Mouse (Mus musculus) lung, adult 2 months (tissue): ENCODE results near the gene 1700001C02Rik. TPM values are rescaled to one million over a fixed set of nuclear protein-coding genes. Genes with fewer than 3 reads are reported as not detected.

Source experiments
- DNase-seq: peaks from one replicate; pipeline ENCODE4 v3.0.0; 2022
- H3K4me1 ChIP-seq: fragments of 200-500 bp; 2 replicates; pipeline ENCODE4 v1.6.1; 2011; ENCODE audit warnings: low read length; ENCODE audit not compliant: control insufficient read depth, insufficient read depth
- H3K4me3 ChIP-seq: fragments of 200-500 bp; replicated peaks from 2 replicates; pipeline ENCODE3; 2011; ENCODE audit warnings: low read depth, mild to moderate bottlenecking, control low read depth, low read length; ENCODE audit errors: extremely low read depth
- CTCF ChIP-seq: fragments of 200-500 bp; IDR thresholded peaks from 2 replicates; pipeline ENCODE4 v1.5.1; 2011; ENCODE audit warnings: mild to moderate bottlenecking, low read length, control low read depth; ENCODE audit not compliant: insufficient read depth
- POLR2A ChIP-seq: fragments of 200-500 bp; IDR thresholded peaks from 2 replicates; pipeline ENCODE4 v1.6.1; 2011; ENCODE audit warnings: low read depth, mild to moderate bottlenecking, control low read depth, low read length, borderline replicate concordance; ENCODE audit errors: extremely low read depth
- WGBS: fragments of 180-500 bp; shearing (Covaris S2); methylation state at CpG from one replicate; pipeline ENCODE4 v1.1.7; 2018; 5-methylcytosine and 5-hydroxymethylcytosine counted together
- polyA plus RNA-seq: library from polyadenylated mRNA; depleted of rRNA; stranded (reverse); fragments of >200 nt; gene quantifications from 2 replicates; pipeline ENCODE4 v1.2.3, GENCODE M21; 2012; rRNA removed

Gene 1700001C02Rik
- polyA plus RNA-seq, result 24.4 and 25.3 TPM in 2 replicates

DNA sequence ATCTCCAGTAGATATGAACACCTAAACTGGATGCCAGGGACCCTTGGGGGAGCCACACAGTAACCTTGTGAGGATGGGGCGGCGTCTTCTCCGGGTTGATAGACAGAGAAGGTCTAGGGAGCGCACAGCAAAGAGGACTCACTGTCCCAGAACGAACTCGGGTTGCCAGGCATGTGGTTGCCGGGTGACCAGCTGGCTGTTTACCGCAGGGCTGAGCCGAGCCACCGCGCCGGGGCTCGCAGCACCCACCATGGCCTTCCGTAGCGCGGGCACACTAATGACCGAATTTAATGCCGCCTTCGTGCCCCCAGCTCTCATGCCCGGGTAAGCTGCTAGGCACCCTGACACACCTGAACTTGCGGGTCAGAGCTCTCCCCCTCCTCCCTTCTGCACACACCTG is at the start of gene 1700001C02Rik:
Gene 1700001C02Rik (plus strand): TSS at position 187 of the 400 bp plus-strand sequence.
- Histone ChIP-seq H3K4me3 (peak within 1 kb of the TSS; percentile 43), H3K4me1 (no peaks in the 10 kb centered on the region)
- TF ChIP-seq POLR2A, result 0 out of 2 replicates have a peak, but pooled peaks have one; percentile 24
- no peak for TF ChIP-seq CTCF
- no peak for DNase-seq
- 27% methylated on average over 21 of the region's 21 CpGs for WGBS

DNA sequence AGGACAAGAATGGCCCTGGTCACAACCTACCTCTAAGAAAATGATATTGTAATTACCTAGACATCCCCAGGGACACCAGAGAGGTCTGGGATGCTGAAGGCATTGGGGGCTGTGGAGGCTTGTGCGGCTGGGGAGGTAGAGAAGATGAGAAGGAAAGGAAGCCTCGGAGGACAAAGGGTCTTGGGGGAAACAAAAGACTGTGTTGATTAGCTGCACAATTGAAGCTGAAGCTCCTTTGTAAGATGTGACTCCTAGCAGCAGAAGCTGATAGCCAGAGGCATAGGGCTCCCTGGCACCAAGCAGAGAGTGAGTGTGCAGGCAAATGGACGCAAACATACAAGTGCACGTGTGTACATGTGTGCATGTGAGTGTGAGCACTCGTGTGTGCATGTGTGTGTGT is 49.2 kb upstream of the 1700001C02Rik start:
- no peaks in the 10 kb centered on the region for H3K4me1 ChIP-seq
- H3K4me3 ChIP-seq, result no peak overlapping the region
- TF ChIP-seq POLR2A (no peak), CTCF (no peak)
- no peak for DNase-seq
- 70% methylated on average over 5 of the region's 5 CpGs for WGBS

DNA sequence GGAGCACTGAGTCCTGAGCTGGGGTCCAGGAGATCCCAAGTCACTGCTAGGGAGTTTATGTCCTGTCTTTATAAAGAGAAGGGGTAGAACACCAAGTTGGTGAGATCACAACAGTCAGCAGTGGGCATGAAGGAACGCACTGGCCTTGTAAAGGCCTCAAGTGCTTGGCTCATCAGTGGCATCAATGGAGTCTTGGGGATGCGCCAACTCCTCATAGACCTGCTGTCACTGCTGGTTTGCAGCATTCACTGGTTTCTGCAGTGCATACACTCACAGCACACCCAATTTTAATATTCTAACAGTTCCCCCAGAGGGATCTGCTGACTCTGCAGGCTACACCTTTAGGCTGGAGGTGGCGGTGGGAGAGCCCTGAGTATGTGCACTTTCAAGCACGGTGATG is 42.7 kb upstream of the 1700001C02Rik start:
- TF ChIP-seq CTCF, result no peak
- no peak for TF ChIP-seq POLR2A
- 69% methylated on average over 4 of the region's 4 CpGs for WGBS
- Histone ChIP-seq H3K4me3 (no peak overlapping the region), H3K4me1 (no peaks in the 10 kb centered on the region)
- DNase-seq, result no peak

DNA sequence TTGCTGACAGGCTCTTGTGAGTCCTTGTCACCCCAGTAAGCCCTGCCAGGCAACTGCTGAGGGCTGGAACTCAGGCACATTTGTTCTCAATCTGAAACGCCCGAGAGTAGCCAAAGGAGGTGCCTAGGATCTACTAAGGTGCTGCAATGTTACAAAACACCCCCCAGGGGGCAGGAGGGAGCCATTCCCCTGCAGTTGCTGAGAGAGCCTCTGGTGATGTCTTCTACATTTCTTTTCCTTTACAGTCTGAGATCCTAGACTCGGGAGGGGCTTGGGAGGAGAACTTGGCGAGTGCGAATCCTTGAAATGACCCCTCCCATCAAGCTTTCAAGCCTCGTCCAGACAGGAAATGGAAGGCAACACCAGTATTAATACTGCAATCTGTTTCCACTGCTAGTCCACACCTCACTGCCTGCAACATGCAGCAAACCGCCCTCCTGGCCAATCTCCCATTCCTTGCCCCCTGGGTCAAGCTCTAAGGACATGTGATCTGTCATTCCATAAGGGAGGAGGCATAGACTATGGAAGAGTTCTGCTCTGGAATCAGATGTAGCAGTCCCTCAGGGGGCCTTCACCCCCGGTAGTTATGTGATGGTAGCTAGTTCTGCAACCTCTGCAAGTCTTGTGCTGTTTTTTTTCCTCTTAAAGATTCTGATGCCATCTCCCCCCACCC is 42.1 kb upstream of the 1700001C02Rik start:
- DNase-seq, result peak; percentile 20
- WGBS, result 18% methylated on average over 8 of the region's 8 CpGs
- TF ChIP-seq POLR2A (no peak), CTCF (peak; percentile 74)
- Histone ChIP-seq H3K4me1 (no peaks in the 10 kb centered on the region), H3K4me3 (no peak overlapping the region)

DNA sequence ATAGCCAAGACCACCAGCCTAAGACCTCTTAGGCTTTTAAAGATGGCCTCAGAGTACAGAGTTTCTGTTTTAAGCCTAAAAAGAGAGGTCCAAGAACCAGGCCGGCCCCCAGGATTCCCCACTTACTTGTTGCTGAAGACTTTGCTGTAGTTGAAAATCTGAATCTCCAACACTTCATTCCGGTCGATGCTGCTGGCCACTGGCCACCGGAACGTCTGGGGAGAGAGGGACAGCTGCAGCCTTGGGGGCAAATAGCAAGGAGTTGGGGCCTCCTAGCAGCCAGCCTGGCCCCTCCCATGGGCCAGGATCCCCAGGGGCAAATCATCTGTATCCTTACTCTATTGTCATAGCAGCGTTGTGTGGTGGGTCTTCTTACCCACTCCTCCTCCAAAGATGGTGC is 38.4 kb upstream of the 1700001C02Rik start:
- H3K4me3 ChIP-seq, result no peak overlapping the region
- no peaks in the 10 kb centered on the region for H3K4me1 ChIP-seq
- WGBS, result 74% methylated on average over 6 of the region's 6 CpGs
- TF ChIP-seq CTCF, result no peak
- TF ChIP-seq POLR2A, result no peak
- DNase-seq, result no peak

DNA sequence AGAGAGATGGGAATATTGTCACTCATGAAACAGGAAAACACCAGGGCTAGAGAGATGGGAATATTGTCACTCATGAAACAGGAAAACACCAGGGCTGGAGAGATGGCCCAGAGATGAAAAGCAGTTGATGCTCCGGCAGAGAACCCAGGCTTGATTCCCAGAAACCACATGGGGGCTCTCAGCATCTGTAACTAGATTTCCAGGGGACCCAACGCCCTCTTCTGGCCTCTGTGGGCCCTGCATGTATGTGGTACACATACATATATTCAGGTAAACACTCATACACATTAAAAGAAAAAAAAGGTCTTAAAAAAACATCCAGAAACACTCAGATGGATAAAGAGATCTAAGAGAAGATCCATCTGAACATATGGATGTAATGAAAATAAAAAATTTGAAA is 26.9 kb upstream of the 1700001C02Rik start:
- Histone ChIP-seq H3K4me3 (no peak overlapping the region), H3K4me1 (no peaks in the 10 kb centered on the region)
- 43% methylated on average over 2 of the region's 2 CpGs for WGBS
- TF ChIP-seq CTCF (no peak), POLR2A (no peak)
- DNase-seq, result no peak

DNA sequence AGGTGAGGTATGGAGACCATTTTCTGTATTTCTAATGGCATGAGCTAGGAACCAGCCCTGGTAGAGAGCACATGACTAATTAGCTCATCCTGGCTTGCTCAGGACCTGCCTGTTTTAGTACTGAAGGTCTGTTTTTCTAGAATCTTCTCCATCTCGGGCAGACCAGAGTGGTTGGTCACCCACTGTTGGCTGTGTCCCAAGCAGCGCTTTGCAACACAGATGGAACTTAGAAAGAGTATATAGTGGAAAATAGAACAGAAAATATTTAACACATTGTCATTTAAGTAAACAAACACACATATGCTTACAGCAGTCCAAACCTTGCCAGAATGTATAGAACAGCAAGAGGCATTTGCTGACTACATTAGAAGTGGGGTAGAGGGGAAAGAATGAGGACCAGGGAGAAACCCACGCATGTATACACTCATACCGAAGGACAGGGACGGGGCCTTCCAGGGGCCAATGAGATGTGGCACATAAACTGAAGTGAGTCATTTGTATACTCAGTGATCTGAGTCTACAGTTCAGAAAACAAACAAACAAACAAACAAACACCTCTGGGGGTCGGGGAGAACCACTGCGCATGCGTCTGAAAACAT is 25.4 kb upstream of the 1700001C02Rik start:
- Histone ChIP-seq H3K4me3 (no peak overlapping the region), H3K4me1 (no peaks in the 10 kb centered on the region)
- TF ChIP-seq CTCF, result no peak
- no peak for TF ChIP-seq POLR2A
- DNase-seq, result no peak
- WGBS, result 81% methylated on average over 8 of the region's 8 CpGs

DNA sequence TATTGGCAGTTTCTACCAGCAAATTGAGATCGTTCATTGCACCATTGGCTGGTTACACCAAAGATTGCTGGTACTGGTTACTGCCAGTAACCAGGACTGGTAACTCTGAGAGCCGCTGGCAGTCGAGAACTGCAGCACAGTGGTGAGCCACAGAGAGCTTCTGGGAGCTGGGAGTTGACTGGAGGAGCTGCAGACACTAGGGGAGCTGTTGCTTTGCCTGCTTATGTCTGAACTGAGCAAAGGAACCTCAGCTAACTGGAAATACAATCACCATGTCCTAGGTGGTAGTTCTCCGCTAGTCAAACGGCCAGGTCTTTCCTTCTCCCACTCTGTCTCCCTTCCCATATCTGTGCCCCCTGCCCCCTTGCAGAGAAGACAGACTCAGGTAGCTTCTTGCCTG is 23.7 kb upstream of the 1700001C02Rik start:
- no peaks in the 10 kb centered on the region for H3K4me1 ChIP-seq

DNA sequence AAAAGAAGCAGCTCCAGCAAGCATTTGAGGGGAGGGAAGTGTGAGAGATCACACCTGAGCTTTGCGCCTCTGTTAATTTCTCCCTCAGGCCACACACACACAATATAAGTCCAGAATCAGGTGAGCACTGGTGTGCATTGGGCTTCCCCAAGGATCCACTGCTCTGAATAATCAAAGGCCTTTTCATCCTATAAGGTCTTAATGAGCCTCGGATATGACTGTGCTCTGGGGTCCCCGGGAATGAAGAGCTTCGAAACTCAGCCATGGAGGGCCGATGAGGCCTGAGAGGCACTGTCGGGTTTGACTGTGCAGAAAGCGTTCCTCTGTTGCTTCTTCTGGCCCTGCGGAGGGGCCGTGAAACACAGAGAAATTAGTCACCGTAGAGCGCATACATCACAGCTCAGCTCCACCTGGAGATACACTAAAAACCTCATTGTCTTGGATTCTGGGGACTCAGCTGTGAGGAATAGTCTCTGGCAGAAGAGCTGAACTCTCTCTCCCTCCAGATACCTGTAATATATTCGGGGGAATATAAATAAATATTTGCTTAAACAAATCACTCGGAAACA is 21.4 kb upstream of the 1700001C02Rik start:
- Histone ChIP-seq H3K4me3 (no peak overlapping the region), H3K4me1 (no peaks in the 10 kb centered on the region)
- 82% methylated on average over 13 of the region's 13 CpGs for WGBS
- TF ChIP-seq CTCF, result no peak
- DNase-seq, result no peak

More for the DNA sequence above, 23.7 kb upstream of the 1700001C02Rik start:
- H3K4me3 ChIP-seq, result no peak overlapping the region
- no peak for DNase-seq
- WGBS, result 65% methylated on average over 5 of the region's 5 CpGs
- TF ChIP-seq CTCF (no peak; the same call in 1 of the 2 replicates), POLR2A (no peak)

DNA sequence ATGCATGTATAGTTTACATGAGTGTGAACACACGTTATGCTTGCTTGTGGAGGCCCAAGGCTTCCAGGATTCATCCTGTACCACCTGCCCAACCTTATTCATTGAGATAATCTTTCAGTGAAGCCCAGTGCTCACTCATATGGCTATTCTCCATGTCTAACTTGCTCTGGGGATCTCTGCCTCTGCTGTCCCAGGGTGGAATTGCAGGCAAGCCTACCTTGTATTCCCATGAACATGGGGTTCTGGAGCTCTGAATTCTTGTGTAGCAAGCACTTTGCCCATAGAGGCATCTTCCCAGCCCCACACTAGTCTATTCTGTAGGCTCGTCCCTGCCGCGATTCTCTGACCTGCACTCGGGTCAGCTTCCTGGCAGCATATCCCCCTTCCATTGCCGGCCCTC is 9.8 kb upstream of the 1700001C02Rik start:
- TF ChIP-seq POLR2A (no peak), CTCF (0 out of 2 replicates have a peak, but pooled peaks have one; percentile 6)
- no peaks in the 10 kb centered on the region for H3K4me1 ChIP-seq
- H3K4me3 ChIP-seq, result no peak overlapping the region
- DNase-seq, result no peak
- WGBS, result 37% methylated on average over 6 of the region's 6 CpGs
